Mouse (Mus musculus) limb, embryonic 11.5 days (tissue): ENCODE measurements around the gene Pga5. TPM values are rescaled to one million over a fixed set of nuclear protein-coding genes. Genes with fewer than 3 reads are reported as not detected.

Experiments
- ATAC-seq: fragments of 200-750 bp; cut with Nextera tagmentation; 2 replicates; pipeline ENCODE4 v1.8.0; 2017; ENCODE audit warnings: low read depth; ENCODE audit not compliant: insufficient number of reproducible peaks, low FRiP score, low TSS enrichment
- DNase-seq: peaks from one replicate; pipeline ENCODE4 v3.0.0-alpha.2; 2015; ENCODE audit warnings: low spot score
- H3K27ac ChIP-seq: fragments of 300-500 bp; sonication (generic); replicated peaks from 2 replicates; pipeline ENCODE4 v1.5.1; 2014; ENCODE audit warnings: low read depth, mild to moderate bottlenecking, low read length
- H3K27me3 ChIP-seq: fragments of 300-500 bp; sonication (generic); 2 replicates; pipeline ENCODE4 v1.6.1; 2014; ENCODE audit warnings: mild to moderate bottlenecking, low read length, mixed read lengths; ENCODE audit not compliant: control insufficient read depth, insufficient read depth
- H3K36me3 ChIP-seq: fragments of 300-500 bp; sonication (generic); 2 replicates; pipeline ENCODE4 v1.6.1; 2014; ENCODE audit warnings: mild to moderate bottlenecking, low read length, moderate library complexity, mixed read lengths; ENCODE audit not compliant: control insufficient read depth, insufficient read depth
- H3K4me1 ChIP-seq: fragments of 300-500 bp; sonication (generic); 2 replicates; pipeline ENCODE4 v1.6.1; 2014; ENCODE audit warnings: low read length, mixed read lengths; ENCODE audit not compliant: control insufficient read depth, insufficient read depth
- H3K4me2 ChIP-seq: fragments of 300-500 bp; sonication (generic); 2 replicates; pipeline ENCODE4 v1.6.1; 2014; ENCODE audit warnings: low read depth, mild to moderate bottlenecking, moderate library complexity; ENCODE audit not compliant: severe bottlenecking
- H3K4me3 ChIP-seq: fragments of 300-500 bp; sonication (generic); 2 replicates; pipeline ENCODE4 v1.5.1; 2014; ENCODE audit warnings: low read depth, low read length
- H3K9ac ChIP-seq: fragments of 300-500 bp; sonication (generic); 2 replicates; pipeline ENCODE4 v1.6.1; 2014; ENCODE audit warnings: mild to moderate bottlenecking, low read length
- H3K9me3 ChIP-seq: fragments of 300-500 bp; sonication (generic); 2 replicates; pipeline ENCODE4 v1.6.1; 2016; ENCODE audit warnings: low read length; ENCODE audit not compliant: control insufficient read depth
- WGBS: fragments of 180-500 bp; shearing (Covaris S2); extraction: QIAGEN DNeasy Blood & Tissue Kit; methylation state at CpG from one replicate; pipeline ENCODE4 v1.1.7; 2014; 5-methylcytosine and 5-hydroxymethylcytosine counted together
- polyA plus RNA-seq: library from polyadenylated mRNA; unstranded; fragments of >200 nt; fragmentation: Nextera tagmentation; extraction: Ambion mirVana; gene quantifications from 2 replicates; pipeline ENCODE4 v1.2.1, GENCODE M21; 2014

Pga5 gene
- polyA plus RNA-seq, 1 experiment from 2014 or later = not detected

DNA sequence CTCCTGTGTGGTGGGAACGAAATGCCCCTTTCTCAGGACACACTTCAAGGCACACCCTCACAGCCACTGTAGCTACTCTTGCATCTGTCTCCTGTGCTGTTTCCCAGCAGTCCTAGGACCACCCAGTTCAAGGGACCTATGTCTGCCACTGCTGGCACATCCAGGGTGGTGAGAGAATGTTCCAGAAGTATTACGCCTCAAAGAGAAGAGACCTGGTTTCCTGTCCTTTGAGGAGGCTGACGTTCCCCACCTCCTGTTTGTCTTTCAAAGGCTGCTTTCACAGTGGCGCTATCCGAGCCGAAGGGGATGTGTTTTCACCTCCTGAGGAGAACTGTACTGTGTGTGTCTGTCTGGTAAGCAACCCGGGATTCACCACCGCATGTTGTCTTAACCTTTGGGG is 29.7 kb downstream of the Pga5 start:
- Histone ChIP-seq H3K9me3 (no peaks in the 10 kb centered on the region), H3K4me1 (no peaks in the 10 kb centered on the region), H3K4me2 (no peak overlapping the region), H3K4me3 (no peak overlapping the region), H3K27ac (no peak overlapping the region), H3K27me3 (no peaks in the 10 kb centered on the region), H3K9ac (no peak overlapping the region), H3K36me3 (no peaks in the 10 kb centered on the region)
- ATAC-seq (no peak), DNase-seq (no peak)
- WGBS = 85% methylated on average over 8 of the region's 8 CpGs

DNA sequence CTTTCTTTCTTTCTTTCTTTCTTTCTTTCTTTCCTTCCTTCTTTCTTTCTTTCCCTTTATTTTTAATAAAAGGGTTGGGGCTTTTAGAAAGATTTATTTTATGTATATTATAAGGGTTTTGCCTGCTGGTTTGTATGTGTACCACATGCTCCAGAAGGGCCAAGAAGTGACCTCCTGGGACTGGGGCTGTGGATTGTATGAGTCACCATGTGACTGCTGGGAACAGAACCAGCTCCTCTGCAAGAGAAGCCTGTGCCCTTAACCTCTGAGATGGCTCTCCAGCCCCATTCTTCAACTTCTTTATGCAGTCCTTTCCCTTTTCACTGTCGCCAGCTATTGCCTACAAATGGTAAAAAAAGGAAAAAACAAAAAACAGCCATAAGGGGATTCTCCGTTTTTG is 32.3 kb downstream of the Pga5 start:
- Histone ChIP-seq H3K27me3 (no peaks in the 10 kb centered on the region), H3K4me1 (no peaks in the 10 kb centered on the region), H3K36me3 (no peaks in the 10 kb centered on the region), H3K27ac (no peak overlapping the region), H3K9ac (no peak overlapping the region), H3K4me2 (no peak overlapping the region), H3K4me3 (no peak overlapping the region), H3K9me3 (no peaks in the 10 kb centered on the region)
- no peak for DNase-seq
- 90% methylated on average over 2 of the region's 2 CpGs for WGBS
- no peak for ATAC-seq

DNA sequence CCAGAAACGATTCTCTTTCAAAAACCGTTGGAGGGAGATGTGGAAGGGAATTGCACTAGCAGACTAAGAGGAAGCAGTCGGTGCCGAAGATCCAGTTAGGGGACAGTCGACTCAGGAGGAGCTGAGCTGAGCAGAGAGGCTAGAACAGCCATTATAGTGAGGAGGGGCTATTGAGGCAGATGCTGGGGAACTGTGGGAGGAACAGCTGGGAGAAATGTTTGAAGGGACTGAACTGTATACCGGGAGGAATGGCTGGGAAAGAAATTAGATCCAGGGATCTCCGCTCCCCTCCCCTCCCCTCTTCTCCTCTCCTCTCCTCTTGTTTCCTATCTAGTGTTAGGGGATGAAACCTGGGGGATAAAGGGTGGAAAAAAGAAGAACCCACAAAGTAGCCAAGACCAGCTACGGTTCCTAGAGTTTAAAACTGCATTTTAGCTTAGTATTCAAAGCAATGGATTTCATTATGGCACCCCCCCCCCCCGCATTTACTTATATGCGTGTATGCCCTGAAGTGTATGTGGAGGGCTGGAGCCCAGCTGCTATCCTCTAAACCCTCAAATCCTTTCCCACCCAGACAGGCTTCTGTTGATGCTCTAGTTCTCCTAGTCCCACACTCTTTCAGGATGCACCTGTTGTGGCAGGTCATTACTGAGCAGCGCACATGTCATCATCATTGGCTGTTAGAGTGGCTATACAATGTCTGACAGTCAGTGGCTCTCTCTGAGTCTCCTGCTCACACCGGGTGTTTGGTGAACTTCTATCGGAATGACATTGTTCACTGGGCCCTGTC is 37.1 kb downstream of the Pga5 start:
- no peaks in the 10 kb centered on the region for H3K36me3 ChIP-seq
- H3K4me3 ChIP-seq = no peak overlapping the region
- WGBS = 43% methylated on average over 13 of the region's 13 CpGs
- ATAC-seq (peak; percentile 60; the same call in 1 of the 2 replicates), DNase-seq (no peak)
- no peak overlapping the region for H3K27ac ChIP-seq
- peak overlapping the region; percentile 3; the same call in 1 of the 2 replicates for H3K4me2 ChIP-seq
- no peak overlapping the region; the same call in 1 of the 2 replicates for H3K9ac ChIP-seq
- no peaks in the 10 kb centered on the region for H3K4me1 ChIP-seq
- no peaks in the 10 kb centered on the region for H3K27me3 ChIP-seq
- no peaks in the 10 kb centered on the region for H3K9me3 ChIP-seq

DNA sequence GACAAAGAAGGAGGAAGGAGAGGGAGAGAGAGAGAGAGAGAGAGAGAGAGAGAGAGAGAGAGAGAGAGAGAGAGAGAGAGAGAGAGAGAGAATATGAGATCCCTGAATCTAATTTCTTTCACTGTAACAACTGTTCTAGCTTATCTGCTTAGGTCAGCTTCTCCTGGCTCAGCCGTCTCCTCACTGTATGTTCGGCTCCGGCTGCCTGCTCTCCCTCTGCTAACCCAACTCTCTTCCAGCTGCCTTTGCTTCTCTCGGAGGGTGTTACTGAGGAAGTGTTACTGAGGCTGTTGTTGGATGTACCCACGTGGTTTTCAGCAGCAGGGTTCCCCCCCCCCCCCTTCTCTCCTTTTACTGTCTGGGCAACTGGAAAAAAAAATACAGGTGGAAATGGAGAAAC is 37.8 kb downstream of the Pga5 start:
- Histone ChIP-seq H3K4me3 (no peak overlapping the region), H3K27me3 (no peaks in the 10 kb centered on the region), H3K9ac (no peak overlapping the region), H3K4me2 (peak overlapping the region; percentile 3; the same call in 1 of the 2 replicates), H3K36me3 (no peaks in the 10 kb centered on the region), H3K9me3 (no peaks in the 10 kb centered on the region), H3K27ac (no peak overlapping the region), H3K4me1 (peaks cover 2% of the 10 kb centered on the region; the same call in 1 of the 2 replicates)
- 16% methylated on average over 5 of the region's 5 CpGs for WGBS
- no peak for DNase-seq
- ATAC-seq = no peak

DNA sequence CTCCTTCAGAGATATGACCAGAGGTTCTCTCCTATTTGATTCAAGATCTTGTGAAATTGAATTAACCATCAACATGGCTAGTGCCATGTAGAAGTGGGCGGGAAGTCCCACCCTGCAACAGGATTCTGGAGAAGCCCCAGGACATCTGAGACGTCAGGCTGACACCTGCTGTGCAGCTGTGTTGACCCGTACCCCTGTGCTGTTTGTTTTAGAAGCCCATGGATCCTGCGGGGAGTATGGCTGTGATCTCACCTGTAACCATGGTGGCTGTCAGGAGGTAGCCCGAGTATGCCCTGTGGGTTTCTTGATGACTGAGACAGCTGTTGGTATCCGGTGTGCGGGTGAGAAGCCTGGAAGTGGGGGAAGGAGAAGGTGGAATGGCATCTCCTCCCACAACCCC is 40.0 kb downstream of the Pga5 start:
- Histone ChIP-seq H3K9ac (no peak overlapping the region), H3K27ac (no peak overlapping the region), H3K4me3 (no peak overlapping the region; the same call in 1 of the 2 replicates), H3K27me3 (no peaks in the 10 kb centered on the region), H3K4me1 (peaks cover 3% of the 10 kb centered on the region; the same call in 1 of the 2 replicates), H3K36me3 (no peaks in the 10 kb centered on the region), H3K4me2 (no peak overlapping the region), H3K9me3 (no peaks in the 10 kb centered on the region)
- WGBS = 63% methylated on average over 7 of the region's 7 CpGs
- ATAC-seq (no peak), DNase-seq (no peak)

DNA sequence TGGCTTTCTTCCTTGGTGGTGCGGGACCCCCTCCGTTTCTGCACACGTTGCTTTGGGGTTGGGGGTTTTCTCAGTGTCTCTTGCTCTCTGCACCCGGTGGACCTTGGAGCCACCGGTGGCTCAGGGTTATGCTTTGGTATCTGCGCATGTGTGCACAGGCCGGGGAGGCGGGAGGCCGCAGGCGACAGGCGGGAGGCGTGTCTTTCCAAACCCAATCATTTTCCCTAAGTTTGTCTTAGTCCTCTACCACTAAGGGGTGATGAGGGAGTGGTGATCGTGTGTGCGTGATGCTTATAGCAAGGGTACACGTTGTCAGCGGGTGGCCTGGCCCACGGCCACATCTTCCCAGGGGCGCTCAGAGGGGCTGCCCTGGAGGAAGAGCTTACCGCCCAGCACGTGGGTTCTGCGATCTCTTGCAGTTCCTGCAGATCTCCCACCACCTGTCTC is 43.0 kb downstream of the Pga5 start:
- ATAC-seq (peak; percentile 76), DNase-seq (peak; percentile 77)
- WGBS = 4% methylated on average over 21 of the region's 21 CpGs
- Histone ChIP-seq H3K4me1 (peaks cover 3% of the 10 kb centered on the region; the same call in 1 of the 2 replicates), H3K36me3 (peaks cover 3% of the 10 kb centered on the region; the same call in 1 of the 2 replicates), H3K27ac (no peak overlapping the region), H3K9ac (peak overlapping the region; percentile 59), H3K4me3 (peak overlapping the region; percentile 35), H3K4me2 (peak overlapping the region; percentile 86), H3K27me3 (no peaks in the 10 kb centered on the region), H3K9me3 (no peaks in the 10 kb centered on the region)

DNA sequence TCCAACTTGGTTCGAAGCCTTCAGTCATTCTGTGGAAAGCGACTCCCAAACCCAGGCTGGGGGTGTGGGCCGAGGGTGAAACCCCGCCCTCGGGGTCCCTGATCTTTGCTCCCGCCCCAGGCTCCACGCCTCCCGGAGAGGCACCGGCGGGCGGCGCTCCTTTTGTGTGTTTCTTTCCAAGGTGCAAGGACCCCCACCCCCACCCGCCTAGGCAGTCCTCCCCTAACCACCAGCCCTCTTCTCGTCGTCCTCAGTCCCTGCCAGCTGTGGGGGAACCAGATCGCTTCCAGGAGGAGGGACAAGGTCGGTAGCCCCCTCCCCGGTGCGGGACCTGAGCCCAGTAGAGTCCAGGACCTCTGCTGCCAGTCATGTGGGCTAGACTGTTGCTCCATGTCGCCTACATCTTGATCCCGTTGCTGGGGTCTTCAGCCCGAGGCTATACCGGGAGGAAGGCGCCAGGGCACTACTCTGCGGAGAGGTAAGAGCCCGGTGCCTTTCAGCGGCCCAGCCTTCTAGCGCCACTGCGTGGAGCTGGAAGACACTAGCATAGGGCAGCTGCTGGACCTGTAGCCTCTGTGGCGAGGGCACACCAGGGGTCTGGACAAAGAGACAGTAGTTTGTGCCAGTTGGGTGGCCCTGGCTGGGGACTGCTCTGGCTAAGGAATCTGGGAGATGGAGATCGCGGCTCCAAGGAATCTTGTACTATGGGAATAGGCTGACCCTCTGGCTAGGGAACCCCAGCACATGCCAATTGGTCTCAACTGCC is 43.6 kb downstream of the Pga5 start, which contains the start of gene Vwce:
Gene Vwce, plus strand, starts transcription at position 108 of the 766 bp plus-strand sequence.
- H3K9me3 ChIP-seq = no peaks in the 10 kb centered on the region
- H3K27me3 ChIP-seq = no peaks in the 10 kb centered on the region
- 2% methylated on average over 32 of the region's 32 CpGs for WGBS
- H3K4me1 ChIP-seq = peaks cover 3% of the 10 kb centered on the region; the same call in 1 of the 2 replicates
- peak within 1 kb of the TSS; percentile 59 for H3K9ac ChIP-seq
- peak; percentile 75 for ATAC-seq
- H3K27ac ChIP-seq = no peak within 1 kb of the TSS
- peak; percentile 76 for DNase-seq
- peak within 1 kb of the TSS; percentile 86 for H3K4me2 ChIP-seq
- H3K36me3 ChIP-seq = peaks cover 7% of the 10 kb centered on the region
- H3K4me3 ChIP-seq = peak within 1 kb of the TSS; percentile 35
